Mouse (Mus musculus) embryo, embryonic 10 days (tissue): ENCODE data around the gene Olfr741.

Experiments
- DNase-seq: peaks from one replicate; pipeline ENCODE4 v3.0.0-alpha.2; 2015; ENCODE audit warnings: low spot score

The Olfr741 gene

DNA sequence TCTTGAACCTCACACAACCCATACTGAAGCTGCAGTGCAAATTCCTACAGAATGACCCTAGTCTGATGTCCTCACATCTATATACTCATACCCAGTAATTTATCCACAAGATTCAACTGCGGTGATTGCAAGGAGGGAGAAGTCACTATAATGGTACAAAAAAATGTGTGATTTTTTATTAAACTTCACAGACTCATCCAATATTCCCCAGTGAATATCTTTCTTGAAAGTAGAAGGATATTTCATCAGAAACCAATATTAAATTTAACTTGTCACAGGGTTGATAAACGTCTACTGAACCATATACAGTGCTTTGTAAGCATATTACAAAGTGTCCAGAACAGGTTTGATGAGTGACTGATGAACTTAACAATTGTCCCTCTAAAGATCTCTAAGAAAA, at the start of gene Olfr741:
Gene Olfr741, plus strand, starts transcription at position 301 of the 400 bp plus-strand sequence.
- DNase-seq, result no peak

DNA sequence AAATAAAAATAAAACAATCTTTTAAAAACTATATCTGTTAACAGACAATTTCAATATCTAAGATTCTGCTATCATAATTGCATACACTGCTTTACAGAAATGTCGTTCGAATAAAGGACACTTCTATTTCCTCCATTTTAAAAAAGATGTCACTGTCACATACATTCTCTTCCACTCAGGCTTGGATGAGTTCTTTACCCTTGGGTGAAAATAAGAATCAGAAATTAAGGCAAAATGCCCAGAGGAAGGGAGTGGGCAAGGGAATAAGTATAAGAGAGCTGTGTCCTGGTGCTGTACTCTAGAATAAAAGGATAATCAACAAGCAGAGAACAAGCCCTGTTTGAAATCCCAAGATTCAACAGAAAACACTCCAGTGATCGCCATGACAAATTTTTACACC, 27.3 kb upstream of the Olfr741 start, which contains the start of gene Olfr740:
Gene Olfr740, plus strand, starts transcription at position 301 of the 400 bp plus-strand sequence.
- no peak for DNase-seq

DNA sequence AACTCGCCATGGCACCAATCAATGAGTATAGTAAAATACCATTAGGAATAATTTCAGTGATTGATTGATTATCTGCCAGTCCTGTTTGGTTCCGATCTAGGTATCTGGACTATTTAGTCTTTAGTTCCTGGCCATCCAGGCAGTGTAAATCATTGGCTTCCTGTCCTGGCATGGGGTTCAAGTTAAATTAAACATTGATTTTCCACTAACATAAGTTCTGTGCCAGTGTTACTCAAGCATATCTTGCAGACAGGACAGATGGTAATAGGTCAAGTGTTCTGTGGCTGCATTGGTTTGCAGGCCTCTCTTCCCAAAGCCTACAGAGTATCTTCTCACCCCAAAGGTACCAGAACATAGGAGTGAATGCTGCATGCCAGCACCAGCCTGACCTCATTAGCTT, 5.9 kb downstream of the Olfr741 start:
- no peak for DNase-seq

DNA sequence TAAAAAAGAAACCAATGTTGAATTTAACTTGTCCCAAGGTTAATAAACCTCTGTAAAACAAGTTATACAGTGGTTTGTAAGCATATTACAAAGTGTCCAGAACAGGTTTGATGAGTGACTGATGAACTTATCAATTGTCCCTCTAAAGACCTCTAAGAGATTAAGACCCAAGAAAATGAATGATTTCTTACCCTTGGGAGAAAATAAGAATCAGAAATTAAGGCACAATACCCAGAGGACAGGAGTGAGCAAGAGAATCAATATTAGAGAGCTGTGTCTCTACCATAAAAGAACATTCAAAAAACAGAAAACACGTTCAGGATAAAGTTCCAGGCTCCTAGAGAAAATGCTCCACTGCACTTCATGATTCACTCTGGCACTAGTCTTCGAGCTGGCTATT, 30.8 kb downstream of the Olfr741 start, which contains the start of gene Olfr742:
Gene Olfr742, plus strand, starts transcription at position 301 of the 400 bp plus-strand sequence.
- no peak for DNase-seq

DNA sequence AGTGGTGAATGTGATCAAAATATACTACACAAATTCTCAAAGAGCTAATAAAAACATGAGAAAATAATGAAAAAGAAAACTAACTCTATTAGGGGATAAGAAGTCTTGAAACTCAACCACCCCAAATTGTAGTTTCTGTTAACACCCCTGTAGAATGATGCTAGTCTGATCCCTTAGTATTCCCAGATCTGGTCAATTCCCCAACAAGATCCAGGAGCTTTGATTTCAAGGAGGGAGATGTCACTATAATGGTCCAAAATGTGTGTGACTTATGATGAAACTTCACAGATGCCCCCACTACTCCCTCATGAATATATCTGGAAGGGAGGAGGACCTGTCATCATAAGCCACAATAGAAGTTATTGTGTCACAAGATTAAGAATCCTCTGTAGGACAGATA, 49.0 kb downstream of the Olfr741 start, which contains the start of gene Olfr743:
Gene Olfr743, plus strand, starts transcription at position 301 of the 400 bp plus-strand sequence.
- DNase-seq, result no peak
